Mouse (Mus musculus) spleen, postnatal 36 days (tissue): ENCODE measurements around the gene Ubap1l.
A peak's percentile ranks its signal among the peaks of the same experiment; 100 is the strongest.

Experiments
- DNase-seq, 2 experiments: peaks; one replicate each; pipeline ENCODE4 v3.0.0; 2022; ENCODE audit warnings: low spot score in 2 of 2, mixed read lengths in 1 of 2

Ubap1l gene

DNA sequence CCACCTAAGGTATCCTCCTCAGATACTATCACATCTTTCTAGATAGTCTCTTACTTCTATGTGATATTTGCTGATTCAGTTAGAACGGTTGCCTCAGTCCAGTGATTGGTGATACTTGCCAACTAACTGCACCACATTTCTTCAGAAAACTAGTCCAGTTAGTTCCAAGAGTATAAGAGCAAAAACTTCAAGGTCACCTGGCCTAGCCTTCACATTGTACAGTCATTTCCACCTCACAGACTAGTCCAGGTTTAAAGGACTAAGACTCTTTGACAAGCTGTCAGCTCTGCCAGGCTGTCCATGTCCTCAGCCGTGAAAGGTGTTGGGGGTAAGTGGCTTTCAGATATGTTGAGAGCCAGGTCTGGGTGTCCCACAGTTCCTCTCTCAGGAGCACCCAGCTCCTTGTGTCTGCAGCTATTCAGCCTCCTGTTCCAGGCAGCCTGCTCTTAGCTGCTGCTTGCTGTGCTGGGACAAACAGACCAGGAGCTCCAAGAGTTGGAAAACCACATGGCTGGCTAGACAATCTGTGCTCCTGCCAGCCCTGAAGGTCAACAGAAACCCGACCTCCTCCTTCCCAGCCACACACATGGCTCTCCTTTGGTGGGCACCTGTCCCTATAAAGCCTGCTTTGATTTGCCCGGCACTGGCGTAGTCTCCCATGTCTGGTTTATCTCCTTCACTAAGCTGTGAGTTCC is 13.8 kb downstream of the Ubap1l start:
- no peak for DNase-seq

DNA sequence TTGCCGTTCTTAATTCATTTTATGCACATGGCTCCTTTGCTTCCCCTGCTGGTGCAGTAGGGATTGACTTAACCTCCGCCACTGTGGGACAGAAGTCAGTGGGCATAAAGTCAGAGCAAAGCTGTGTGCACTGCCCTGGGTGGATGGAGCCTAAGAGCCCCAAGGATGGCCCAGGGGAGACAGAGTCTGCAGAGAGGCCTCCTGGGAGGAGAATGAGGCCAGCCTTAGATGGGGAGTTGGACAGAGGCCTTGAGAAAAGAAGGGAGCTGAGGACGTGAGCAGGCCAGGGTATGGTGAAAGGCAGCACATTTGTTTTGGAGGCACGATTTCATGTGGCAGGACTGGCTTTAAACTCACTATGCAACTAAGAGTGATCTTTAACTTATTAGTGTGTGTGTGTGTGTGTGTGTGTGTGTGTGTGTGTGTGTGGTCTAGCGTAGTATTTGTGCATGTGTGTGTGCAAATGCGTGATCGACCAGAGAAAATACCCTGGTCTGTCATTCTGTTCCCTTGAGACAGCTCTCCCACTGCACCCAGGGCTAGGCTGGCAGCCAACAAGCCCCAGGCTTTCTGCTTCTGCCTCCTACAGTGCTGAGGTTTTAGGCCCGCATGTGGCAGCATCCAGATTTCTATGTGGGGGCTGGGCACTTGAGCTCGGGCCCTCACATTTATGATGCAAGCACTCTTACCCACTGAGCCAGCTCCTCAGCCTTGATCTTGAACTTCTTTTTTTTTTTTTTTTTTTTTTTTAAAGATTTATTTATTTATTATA is 14.5 kb downstream of the Ubap1l start:
- no peak for DNase-seq

DNA sequence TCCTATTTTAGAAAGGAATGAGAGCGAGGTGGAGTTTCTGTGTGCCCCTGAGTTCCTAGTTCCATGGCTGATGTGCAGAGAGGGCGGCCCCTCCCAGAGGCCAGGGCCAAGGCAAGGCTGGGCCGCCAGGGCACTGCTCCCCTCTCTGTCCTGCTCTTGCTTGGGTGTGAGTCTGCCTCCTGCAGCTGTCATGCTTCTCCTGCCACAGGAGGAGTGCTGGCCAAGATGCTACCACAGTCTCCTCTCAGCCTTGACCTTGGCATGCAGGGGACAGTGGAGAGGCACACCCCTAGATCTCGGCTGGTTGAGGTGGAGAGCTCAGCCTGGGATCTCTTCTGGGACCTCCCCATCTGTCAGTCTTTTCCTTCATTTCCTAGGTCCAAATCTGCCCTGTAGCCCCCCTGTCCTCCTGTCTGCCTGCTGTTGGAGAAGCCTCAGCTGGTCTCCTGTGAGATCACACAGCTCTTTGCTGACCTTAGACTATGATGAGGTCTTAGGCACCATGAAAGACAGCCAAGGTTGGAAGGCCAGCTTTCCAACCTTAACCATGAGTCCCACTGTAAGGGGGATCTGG is 20.3 kb downstream of the Ubap1l start:
- no peak for DNase-seq

DNA sequence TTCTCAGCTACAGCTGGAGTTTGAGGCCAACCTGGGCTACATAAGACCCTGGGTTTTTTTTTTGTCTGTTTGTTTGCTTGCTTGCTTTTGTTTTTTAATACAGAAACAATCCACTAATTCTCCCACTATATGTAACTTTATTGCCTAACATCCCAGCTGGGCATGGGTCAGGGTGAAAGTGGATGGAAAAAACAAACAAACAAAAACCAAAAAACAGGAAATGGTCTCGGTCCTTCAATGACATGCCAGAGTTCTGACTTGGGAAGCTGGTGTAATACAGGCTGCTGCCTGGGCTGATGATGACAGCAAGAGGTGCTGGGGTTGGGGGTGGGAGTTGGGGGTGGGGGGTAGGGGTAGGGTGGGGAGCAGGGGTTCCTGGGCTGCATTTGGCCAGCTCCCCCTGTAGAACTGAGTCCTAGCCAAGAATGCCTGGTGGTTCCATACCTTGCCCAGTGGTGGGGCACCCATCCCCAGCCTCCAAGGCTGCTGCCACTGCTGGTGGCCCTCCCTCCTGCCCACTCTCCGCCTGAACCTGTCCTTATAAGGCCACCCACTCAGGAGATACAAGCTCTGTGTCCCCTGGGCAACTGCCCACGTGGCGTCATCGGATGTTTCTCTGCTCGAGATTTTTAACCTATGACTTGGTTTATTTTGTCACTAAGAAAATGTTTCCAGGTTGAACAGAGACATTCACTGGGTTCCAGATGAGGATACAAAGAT is 21.4 kb downstream of the Ubap1l start:
- DNase-seq, result no peak

DNA sequence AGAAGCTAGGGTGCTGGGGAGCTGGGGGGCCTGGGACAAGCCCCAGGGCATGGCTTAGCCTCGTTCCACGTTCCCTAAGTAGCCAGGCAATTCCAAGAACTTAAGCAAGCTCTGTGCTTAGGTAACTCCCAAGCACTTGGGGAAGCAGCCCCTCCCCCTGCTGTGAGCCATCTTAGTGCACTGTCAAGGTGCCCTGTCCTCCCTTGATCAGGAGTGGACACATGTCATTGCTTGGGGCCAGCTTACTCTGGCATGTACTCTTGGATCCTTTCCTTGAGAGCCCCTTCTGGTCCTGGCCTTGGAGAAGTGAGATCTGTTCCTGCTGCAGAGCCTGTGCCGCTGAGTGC is 21.9 kb downstream of the Ubap1l start:
- DNase-seq, result no peak

DNA sequence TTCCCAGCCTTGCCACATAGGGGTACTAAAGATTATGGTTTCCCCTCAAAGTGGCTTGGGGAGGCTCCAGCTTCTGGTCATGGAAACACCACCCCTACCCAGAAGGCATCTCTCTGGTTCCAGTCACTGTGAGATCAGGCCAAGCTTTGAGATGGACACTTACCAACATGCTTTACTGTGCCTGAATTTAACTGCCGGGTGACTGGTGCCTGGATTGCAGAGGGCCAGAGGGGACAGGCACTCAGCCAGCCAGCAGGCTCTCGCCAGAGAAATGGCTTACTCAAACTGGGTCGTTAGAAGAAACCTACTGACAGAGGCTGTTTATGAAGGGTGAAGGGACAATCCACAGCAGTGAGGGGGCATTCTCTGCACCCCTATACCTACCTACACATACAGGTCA is 23.4 kb downstream of the Ubap1l start:
- DNase-seq, result no peak

DNA sequence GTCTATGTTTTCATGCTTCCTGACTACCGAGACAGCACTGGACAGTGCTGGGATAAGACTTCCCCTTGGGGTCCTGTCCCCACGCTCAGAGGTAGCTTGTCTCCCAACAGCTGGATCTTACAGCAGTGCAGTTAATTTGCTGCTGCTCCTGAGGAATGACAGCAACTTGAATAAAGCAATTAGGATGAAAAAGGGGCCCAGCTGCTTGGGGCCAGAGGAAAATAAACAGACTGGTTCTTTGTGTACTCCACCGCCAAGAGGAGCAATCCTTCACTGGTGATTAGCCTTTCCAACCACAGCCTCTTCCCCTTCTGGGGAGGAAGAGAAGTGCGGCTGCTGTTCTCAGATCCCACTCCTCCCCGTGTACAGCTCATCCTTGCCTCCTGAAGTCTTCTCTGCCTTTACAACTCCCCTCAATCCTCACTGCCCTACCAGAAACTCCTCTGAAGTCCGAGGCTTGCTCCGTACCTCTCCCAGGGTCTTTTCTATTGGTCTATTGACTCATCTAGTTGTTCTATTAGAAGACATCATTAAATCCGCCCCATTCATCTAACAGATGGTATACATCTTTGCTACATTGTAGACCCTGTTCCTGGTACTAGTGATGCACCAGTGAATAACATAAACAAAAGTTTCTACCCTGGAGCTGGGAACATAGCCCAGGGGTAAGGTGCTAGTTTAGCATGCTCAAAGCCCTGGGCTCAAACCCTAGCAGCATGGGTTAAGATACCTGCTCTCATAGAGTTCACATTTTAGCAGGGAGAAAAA is 25.7 kb downstream of the Ubap1l start:
- DNase-seq, result no peak

DNA sequence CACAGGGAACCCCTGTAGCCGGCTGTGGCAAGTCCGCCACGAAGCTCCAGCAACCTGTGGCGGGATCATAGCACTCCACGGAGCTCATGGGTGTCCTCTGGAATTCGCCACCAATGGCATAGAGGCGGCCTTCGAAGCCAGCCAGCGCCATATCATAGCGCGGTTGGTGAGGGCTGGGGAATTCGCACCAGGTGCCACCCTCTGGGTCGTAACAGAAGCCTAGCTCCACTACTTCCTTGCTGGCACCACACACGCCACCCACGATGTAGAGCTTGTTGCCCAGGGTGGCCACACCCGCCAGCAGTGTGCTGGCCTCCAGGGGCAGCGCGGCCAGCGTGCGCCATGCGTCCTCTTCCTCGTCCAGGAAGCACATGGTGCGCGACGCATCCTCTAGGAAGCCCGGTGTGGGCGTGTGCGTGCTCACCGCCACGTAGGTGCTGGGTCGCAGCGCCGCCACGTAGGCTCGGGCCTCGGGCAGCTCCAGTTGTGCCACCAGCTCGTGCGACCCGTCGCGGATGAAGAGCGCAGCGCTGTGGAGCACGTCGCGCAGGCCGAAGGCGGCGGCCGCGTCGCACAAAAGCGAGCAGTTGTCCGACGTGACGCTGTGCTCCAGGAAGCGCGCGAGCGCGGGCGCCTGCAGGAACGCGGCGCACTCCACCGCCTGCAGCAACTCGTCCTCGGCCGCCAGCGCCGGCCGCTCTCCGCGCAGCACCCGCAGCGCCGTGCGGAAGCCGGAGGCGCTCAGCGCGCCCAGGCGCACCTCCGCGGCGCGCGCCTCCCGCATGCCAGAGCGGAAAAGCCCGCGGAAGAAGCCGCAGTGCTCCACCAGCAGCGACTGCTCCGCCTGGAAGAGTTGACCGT is 30.1 kb downstream of the Ubap1l start:
- DNase-seq, result no peak

DNA sequence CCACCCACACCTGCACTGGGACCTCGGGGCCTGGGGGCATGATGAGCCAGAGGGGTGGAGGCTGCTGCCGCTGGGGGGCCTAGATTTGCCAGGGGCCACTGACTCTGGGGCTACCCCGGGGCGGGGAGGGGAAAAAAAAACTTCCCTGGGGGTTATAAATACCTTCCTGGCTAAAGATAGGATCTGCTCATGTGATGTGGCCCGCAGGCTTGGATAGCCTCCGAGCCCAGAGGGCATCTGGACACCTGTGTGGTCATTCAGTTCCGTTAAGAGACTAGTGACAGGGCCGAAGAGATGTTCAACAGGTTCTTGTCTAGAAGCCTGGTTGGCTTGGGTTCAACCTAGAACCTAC is 30.7 kb downstream of the Ubap1l start, which contains the start of gene Kbtbd13:
Kbtbd13 (minus strand) TSS at position 40 of the 352 bp plus-strand sequence.
- DNase-seq, result no peak

DNA sequence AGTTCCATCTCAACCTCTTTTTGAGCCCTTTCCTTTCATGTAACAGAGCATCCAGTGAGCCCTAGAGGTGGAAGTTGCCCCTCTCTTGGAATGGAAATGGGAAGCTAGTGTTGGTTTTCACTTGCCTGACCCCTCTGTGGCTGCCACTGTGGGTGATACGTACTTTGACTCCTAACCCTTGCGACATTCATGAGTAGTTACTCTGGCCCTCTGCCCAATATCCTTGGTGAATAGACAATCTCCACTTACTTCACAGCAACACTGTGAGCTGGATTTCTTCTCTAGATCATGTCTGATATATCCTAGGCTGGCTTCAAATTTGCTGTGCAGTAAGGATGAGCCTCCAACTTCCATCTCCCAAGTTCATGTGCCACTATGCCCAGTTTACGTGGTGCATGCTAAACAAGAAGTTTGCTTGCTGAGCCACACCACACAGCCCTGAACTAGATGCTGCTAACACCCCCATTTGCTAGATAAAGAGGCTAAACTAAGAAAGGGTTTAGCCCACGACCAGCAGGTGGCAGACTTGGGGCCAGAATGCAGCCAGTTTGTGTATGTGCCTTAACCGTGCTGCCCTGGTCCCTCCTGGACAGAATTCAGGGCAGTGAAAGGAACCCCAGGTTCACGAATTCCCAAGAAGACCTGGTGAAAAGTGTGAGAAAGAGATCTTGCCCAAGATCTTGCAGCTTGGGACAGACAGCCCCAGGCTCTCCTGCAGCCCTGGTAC is 32.0 kb downstream of the Ubap1l start:
- peak; percentile 30 to 47 for DNase-seq

DNA sequence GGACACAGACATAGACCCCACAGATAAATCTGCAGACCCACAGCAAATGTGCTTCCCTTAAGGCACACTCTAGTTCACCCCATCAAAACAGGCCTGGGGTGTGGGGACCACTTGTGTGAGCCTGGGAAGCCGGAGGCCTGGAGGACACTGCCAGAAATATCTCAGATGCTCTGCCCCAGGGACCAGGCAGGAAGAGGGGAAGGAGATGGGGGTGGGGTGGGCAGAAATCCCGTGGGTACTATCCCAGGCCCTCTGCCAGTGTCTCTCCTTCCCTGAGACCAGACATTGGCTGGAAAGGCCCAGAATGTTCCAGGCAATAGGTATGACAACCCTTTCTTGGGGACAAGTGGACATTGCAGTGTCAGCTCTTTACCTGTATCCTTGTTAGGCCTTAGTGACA is 32.8 kb downstream of the Ubap1l start:
- no peak for DNase-seq

DNA sequence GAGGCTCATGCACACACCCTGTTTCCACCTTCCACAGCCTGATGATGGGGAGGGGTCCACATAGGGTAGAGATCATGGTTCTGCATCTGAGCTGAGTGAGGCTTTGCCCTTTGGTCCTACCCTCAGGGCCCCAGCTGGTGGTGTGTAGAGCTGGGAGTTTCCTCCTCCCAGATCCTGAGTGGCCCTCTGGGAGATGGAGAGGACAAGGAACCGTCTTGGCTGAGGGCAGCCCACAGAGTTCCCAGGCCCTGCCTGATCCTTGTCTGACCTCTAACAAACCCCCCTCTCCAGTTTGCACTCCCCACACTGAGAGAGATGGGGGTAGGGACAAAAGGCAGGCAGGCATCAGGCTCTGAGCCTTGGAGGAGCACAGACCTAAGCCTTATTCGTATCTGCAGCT is 33.5 kb downstream of the Ubap1l start:
- no peak for DNase-seq

DNA sequence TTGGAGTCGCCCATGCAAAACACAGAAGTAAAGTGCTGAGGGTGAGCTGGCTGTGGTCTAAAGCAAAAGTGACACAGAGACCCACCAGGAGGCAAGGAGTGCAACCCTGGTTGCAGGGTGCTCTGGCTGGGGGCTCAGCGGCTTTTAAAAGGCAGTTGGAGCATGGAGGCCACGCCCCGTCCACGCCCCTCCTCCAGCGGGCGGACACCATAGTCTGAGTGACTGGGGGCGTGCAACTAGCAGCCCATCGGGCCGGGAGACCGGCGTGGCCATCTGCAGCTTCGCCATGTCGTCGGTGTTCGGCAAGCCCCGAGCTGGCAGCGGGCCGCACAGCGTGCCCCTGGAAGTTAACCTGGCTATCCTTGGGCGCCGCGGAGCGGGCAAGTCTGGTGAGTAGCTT is 37.4 kb downstream of the Ubap1l start, which contains the start of gene Rasl12:
Rasl12 (plus strand) TSS at position 228 of the 400 bp plus-strand sequence.
- DNase-seq, result peak; percentile 39 to 43

DNA sequence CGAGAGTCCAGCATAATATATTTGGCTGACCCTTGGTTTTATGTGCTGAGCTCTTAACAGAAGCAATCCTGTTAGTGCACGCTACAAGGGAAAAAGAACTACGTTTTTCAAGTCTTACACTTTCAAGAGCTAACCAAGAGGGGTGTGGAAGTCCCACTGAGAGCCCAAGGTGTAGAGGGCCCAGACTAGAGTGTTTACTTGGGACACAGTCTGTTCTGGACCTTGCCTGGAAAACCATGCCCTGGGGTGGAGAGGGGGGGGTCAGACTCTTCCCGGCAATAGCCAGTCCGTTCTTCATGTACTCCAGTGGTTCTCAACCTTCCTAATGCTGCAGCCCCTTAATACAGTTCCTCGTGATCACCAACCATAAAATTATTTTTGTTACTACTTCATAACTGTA is 39.1 kb downstream of the Ubap1l start:
- DNase-seq, result no peak

DNA sequence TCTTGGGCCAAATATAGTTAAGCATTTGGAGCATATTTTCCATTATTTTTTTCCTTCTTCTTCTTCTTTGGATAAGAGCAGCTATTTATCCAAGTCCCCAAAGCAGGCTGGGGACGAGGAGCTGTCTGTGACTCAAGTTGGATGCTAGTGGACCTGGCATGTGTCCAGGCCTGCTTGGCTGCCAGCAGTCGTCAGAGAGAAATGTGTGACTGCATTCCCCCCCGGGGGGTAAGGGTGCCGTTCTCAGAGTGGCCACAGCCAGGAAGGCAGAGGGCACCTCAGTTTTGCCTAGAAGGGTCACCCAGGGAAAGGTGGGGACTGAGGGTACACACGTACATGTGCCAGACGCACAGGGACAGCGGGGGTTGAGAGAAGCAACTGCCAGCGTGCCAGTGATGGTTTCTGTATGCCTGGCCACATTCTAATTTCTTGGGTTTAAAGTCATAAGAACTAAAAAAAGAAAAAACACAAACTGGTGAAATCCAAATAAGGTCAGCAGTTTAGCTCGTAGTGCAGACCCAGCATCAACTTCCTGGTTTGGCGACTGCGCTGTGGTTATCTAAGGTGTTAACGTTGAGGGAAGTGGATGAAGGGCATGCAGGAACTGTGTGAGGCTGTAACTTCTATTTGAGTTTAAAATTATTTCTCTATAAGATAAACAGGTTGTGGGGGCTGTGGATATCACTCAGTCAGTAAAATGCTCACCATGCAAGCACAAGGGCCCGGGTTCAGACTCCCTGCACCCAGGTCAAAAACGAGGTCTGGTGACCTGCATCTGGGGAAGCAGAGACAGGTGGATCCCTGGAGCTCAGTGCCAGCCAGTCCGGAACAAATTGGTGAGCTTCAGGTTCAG is 43.7 kb downstream of the Ubap1l start:
- peak in 1 of 2 experiments; percentile 24 for DNase-seq

DNA sequence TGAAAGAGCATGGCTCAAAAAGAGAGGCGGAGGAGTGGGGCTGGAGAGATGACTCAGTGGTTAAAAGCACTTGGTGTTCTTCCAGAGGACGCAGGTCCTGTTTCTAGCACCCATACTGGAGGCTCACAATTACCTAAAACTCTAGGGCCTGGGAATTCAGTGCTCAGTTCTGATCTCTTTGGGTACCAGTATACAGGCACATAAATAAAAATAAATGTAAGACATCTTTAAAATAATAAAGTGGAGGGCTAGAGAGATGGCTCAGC is 44.3 kb downstream of the Ubap1l start:
- no peak for DNase-seq

DNA sequence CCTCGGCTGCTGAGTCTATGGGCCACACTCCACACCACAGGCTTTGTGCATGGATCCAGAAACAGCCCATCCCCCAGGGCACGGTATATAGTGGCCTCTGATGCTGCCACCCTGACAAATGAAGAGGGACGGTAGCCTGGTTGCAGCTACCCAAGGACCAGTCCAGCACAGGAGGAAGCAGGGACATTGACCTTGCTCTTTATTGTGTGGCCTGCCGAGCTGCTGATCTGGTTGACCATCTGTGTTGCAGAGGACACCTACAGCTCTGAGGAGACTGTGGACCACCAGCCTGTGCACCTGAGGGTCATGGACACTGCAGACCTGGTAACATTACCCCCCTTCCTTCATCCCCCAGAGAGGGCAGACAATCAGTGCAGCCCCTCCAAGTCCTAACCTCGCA is 46.5 kb downstream of the Ubap1l start:
- no peak for DNase-seq

DNA sequence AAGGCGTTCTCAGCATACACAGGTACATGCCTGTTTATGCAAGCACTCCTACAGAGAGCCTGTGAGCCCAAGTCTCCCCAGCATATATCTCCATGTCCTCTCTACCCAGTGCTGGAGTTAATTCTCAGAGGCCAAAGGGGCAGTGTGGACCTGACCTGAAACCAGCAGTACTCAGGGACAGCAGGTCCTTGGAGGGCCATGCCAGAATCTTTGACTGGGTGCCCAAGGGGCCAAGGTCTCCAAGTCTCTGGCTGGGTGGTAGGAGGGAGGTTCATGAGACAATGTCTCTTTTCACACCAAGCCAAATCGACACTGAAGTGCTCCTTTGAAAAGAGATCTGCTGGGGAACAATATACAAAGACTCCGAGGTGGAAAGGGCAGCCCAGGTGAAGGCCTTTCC is 47.0 kb downstream of the Ubap1l start:
- DNase-seq, result no peak

DNA sequence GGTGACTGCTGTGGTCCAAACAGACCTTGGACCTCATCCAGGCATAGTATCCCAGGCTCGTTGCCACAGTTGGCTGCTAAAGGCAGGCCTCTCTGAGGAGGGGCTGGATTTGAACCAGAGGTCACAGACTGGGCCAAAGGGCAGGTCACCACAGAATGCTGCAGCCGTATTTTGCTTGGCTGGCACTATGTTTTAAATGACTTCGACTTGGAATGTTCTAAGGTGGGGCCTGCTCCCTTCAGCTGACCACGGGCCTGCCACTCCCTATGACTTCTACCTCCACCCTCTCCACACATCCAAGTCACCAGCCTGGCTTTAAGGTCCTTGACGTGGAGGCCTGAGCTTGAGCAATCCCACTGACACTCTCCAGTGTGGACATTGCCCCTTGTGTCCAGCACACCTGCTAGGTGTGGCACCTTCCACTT is 48.0 kb downstream of the Ubap1l start:
- DNase-seq, result no peak
